Mouse (Mus musculus): Measurements from ENCODE around the gene Sipa1l3. TPM values are rescaled to one million over a fixed set of nuclear protein-coding genes. Genes with fewer than 3 reads are reported as not detected.

Gene Sipa1l3
- polyA plus RNA-seq, 1 experiment = 19.0 TPM

GRCm38 (mm10) chr7:29518054-29518420, 404 bp downstream of the Sipa1l3 start:
- peak overlapping the region; percentile 98 for H3K4me2 ChIP-seq (ENCODE audit: low read depth)
- H3K4me3 ChIP-seq = peak overlapping the region; percentile 80
- peak overlapping the region; percentile 42 for H3ac ChIP-seq (ENCODE audit: control insufficient read depth, insufficient read length)
- no peaks in the 10 kb centered on the region for H3K36me3 ChIP-seq (ENCODE audit: control insufficient read depth, insufficient read depth)
- peaks cover 49% of the 10 kb centered on the region for H3K79me2 ChIP-seq (ENCODE audit: control insufficient read depth, insufficient read depth)
- no peaks in the 10 kb centered on the region for H3K27me3 ChIP-seq (ENCODE audit: control insufficient read depth, insufficient read depth, insufficient read length)
- TF ChIP-seq MYOG (IDR thresholded peaks at IDR 0.05; ENCODE audit: control insufficient read depth in 1 of 3, insufficient read depth in 1 of 3, insufficient read length in 2 of 3, low read depth in 2 of 3) = no peak
- TF ChIP-seq POLR2A (IDR thresholded peaks at IDR 0.05; ENCODE audit: insufficient read length, low read depth) = no peak
- TF ChIP-seq SRF (IDR thresholded peaks at IDR 0.05; ENCODE audit: control insufficient read depth, insufficient read length, low read depth) = no peak
- TF ChIP-seq USF1 (IDR thresholded peaks at IDR 0.05; ENCODE audit: low read depth) = no peak
- TF ChIP-seq MAX (IDR thresholded peaks at IDR 0.05; ENCODE audit: low read depth) = no peak
- TF ChIP-seq TCF3 (IDR thresholded peaks at IDR 0.05; ENCODE audit: insufficient read length, low read depth) = no peak
- no peak for TF ChIP-seq E2F4 (IDR thresholded peaks at IDR 0.05; ENCODE audit: insufficient read depth)
- no peak for TF ChIP-seq POLR2AphosphoS2 (IDR thresholded peaks at IDR 0.05; ENCODE audit: insufficient read length, low read depth)
- TF ChIP-seq REST (IDR thresholded peaks at IDR 0.05; ENCODE audit: insufficient read depth, insufficient read length) = no peak
- TF ChIP-seq TCF12 (IDR thresholded peaks at IDR 0.05; ENCODE audit: insufficient read depth, poor library complexity, severe bottlenecking) = no peak
- no peak for TF ChIP-seq MYOD1 (IDR thresholded peaks at IDR 0.05; ENCODE audit: control insufficient read depth in 1 of 3, insufficient read length in 2 of 3, low read depth in 2 of 3)
- no peak for TF ChIP-seq CEBPB (IDR thresholded peaks at IDR 0.05; ENCODE audit: insufficient read depth, poor library complexity, severe bottlenecking)

- no peak for TF ChIP-seq REST (IDR thresholded peaks at IDR 0.05; ENCODE audit: insufficient read depth, insufficient read length)
- no peak for TF ChIP-seq SRF (IDR thresholded peaks at IDR 0.05; ENCODE audit: control insufficient read depth, insufficient read length, low read depth)
- no peak for TF ChIP-seq TCF12 (IDR thresholded peaks at IDR 0.05; ENCODE audit: insufficient read depth, poor library complexity, severe bottlenecking)
- TF ChIP-seq USF1 (IDR thresholded peaks at IDR 0.05; ENCODE audit: low read depth) = no peak
- no peak for TF ChIP-seq MYOD1 (IDR thresholded peaks at IDR 0.05; ENCODE audit: control insufficient read depth in 1 of 3, insufficient read length in 2 of 3, low read depth in 2 of 3)
- no peak for TF ChIP-seq POLR2A (IDR thresholded peaks at IDR 0.05; ENCODE audit: insufficient read length, low read depth)
- TF ChIP-seq TCF3 (IDR thresholded peaks at IDR 0.05; ENCODE audit: insufficient read length, low read depth) = no peak
- TF ChIP-seq E2F4 (IDR thresholded peaks at IDR 0.05; ENCODE audit: insufficient read depth) = no peak
- no peak for TF ChIP-seq CEBPB (IDR thresholded peaks at IDR 0.05; ENCODE audit: insufficient read depth, poor library complexity, severe bottlenecking)
- TF ChIP-seq MYOG (IDR thresholded peaks at IDR 0.05; ENCODE audit: control insufficient read depth in 1 of 3, insufficient read depth in 1 of 3, insufficient read length in 2 of 3, low read depth in 2 of 3) = no peak
- TF ChIP-seq MAX (IDR thresholded peaks at IDR 0.05; ENCODE audit: low read depth) = no peak
- TF ChIP-seq POLR2AphosphoS2 (IDR thresholded peaks at IDR 0.05; ENCODE audit: insufficient read length, low read depth) = no peak
- no peak overlapping the region for H3ac ChIP-seq (ENCODE audit: control insufficient read depth, insufficient read length)
- peak overlapping the region; percentile 80 for H3K4me3 ChIP-seq
- H3K36me3 ChIP-seq (ENCODE audit: control insufficient read depth, insufficient read depth) = no peaks in the 10 kb centered on the region
- H3K27me3 ChIP-seq (ENCODE audit: control insufficient read depth, insufficient read depth, insufficient read length) = no peaks in the 10 kb centered on the region
- H3K79me2 ChIP-seq (ENCODE audit: control insufficient read depth, insufficient read depth) = peaks cover 57% of the 10 kb centered on the region
- peak overlapping the region; percentile 98 for H3K4me2 ChIP-seq (ENCODE audit: low read depth)
These were observed 1.3 kb downstream of the Sipa1l3 start for GRCm38 (mm10) chr7:29517178-29517577.

GRCm38 (mm10) chr7:29515652-29516051, 2.8 kb downstream of the Sipa1l3 start:
- Histone ChIP-seq H3K79me2 (ENCODE audit: control insufficient read depth, insufficient read depth) (peaks cover 68% of the 10 kb centered on the region), H3ac (ENCODE audit: control insufficient read depth, insufficient read length) (no peak overlapping the region), H3K4me2 (ENCODE audit: low read depth) (no peak overlapping the region), H3K27me3 (ENCODE audit: control insufficient read depth, insufficient read depth, insufficient read length) (no peaks in the 10 kb centered on the region), H3K4me3 (no peak overlapping the region), H3K36me3 (ENCODE audit: control insufficient read depth, insufficient read depth) (no peaks in the 10 kb centered on the region)
- TF ChIP-seq POLR2A (IDR thresholded peaks at IDR 0.05; ENCODE audit: insufficient read length, low read depth) = no peak
- TF ChIP-seq TCF3 (IDR thresholded peaks at IDR 0.05; ENCODE audit: insufficient read length, low read depth) = no peak
- TF ChIP-seq MYOD1 (IDR thresholded peaks at IDR 0.05; ENCODE audit: control insufficient read depth in 1 of 3, insufficient read length in 2 of 3, low read depth in 2 of 3) = peak in 2 of 3 experiments; percentile 61 to 69
- no peak for TF ChIP-seq TCF12 (IDR thresholded peaks at IDR 0.05; ENCODE audit: insufficient read depth, poor library complexity, severe bottlenecking)
- TF ChIP-seq E2F4 (IDR thresholded peaks at IDR 0.05; ENCODE audit: insufficient read depth) = no peak
- TF ChIP-seq CEBPB (IDR thresholded peaks at IDR 0.05; ENCODE audit: insufficient read depth, poor library complexity, severe bottlenecking) = no peak

- TF ChIP-seq POLR2AphosphoS2 (IDR thresholded peaks at IDR 0.05; ENCODE audit: insufficient read length, low read depth) (no peak), E2F4 (IDR thresholded peaks at IDR 0.05; ENCODE audit: insufficient read depth) (no peak), TCF12 (IDR thresholded peaks at IDR 0.05; ENCODE audit: insufficient read depth, poor library complexity, severe bottlenecking) (no peak)
- no peaks in the 10 kb centered on the region for H3K27me3 ChIP-seq (ENCODE audit: control insufficient read depth, insufficient read depth, insufficient read length)
- no peak overlapping the region for H3K4me3 ChIP-seq
- H3K4me2 ChIP-seq (ENCODE audit: low read depth) = peak overlapping the region; percentile 62
- H3ac ChIP-seq (ENCODE audit: control insufficient read depth, insufficient read length) = no peak overlapping the region
- peaks cover 93% of the 10 kb centered on the region for H3K79me2 ChIP-seq (ENCODE audit: control insufficient read depth, insufficient read depth)
- H3K36me3 ChIP-seq (ENCODE audit: control insufficient read depth, insufficient read depth) = no peaks in the 10 kb centered on the region
These were observed 5.7 kb downstream of the Sipa1l3 start for GRCm38 (mm10) chr7:29512729-29513128.

GRCm38 (mm10) chr7:29511598-29512275, 6.7 kb downstream of the Sipa1l3 start:
- Histone ChIP-seq H3K4me3 (no peak overlapping the region), H3ac (ENCODE audit: control insufficient read depth, insufficient read length) (no peak overlapping the region), H3K4me2 (ENCODE audit: low read depth) (peak overlapping the region; percentile 62), H3K27me3 (ENCODE audit: control insufficient read depth, insufficient read depth, insufficient read length) (no peaks in the 10 kb centered on the region), H3K79me2 (ENCODE audit: control insufficient read depth, insufficient read depth) (peaks cover 93% of the 10 kb centered on the region), H3K36me3 (ENCODE audit: control insufficient read depth, insufficient read depth) (no peaks in the 10 kb centered on the region)
- TF ChIP-seq POLR2AphosphoS2 (IDR thresholded peaks at IDR 0.05; ENCODE audit: insufficient read length, low read depth) = no peak
- no peak for TF ChIP-seq CEBPB (IDR thresholded peaks at IDR 0.05; ENCODE audit: insufficient read depth, poor library complexity, severe bottlenecking)
- TF ChIP-seq REST (IDR thresholded peaks at IDR 0.05; ENCODE audit: insufficient read depth, insufficient read length) = no peak
- TF ChIP-seq TCF12 (IDR thresholded peaks at IDR 0.05; ENCODE audit: insufficient read depth, poor library complexity, severe bottlenecking) = no peak
- TF ChIP-seq MYOD1 (IDR thresholded peaks at IDR 0.05; ENCODE audit: control insufficient read depth in 1 of 3, insufficient read length in 2 of 3, low read depth in 2 of 3) = peak in 1 of 3 experiments; percentile 2
- TF ChIP-seq MYOG (IDR thresholded peaks at IDR 0.05; ENCODE audit: control insufficient read depth in 1 of 3, insufficient read depth in 1 of 3, insufficient read length in 2 of 3, low read depth in 2 of 3) = peak in 1 of 3 experiments; percentile 39
- peak; percentile 45 for TF ChIP-seq USF1 (IDR thresholded peaks at IDR 0.05; ENCODE audit: low read depth)
- TF ChIP-seq MAX (IDR thresholded peaks at IDR 0.05; ENCODE audit: low read depth) = no peak
- TF ChIP-seq POLR2A (IDR thresholded peaks at IDR 0.05; ENCODE audit: insufficient read length, low read depth) = no peak
- TF ChIP-seq SRF (IDR thresholded peaks at IDR 0.05; ENCODE audit: control insufficient read depth, insufficient read length, low read depth) = no peak
- TF ChIP-seq E2F4 (IDR thresholded peaks at IDR 0.05; ENCODE audit: insufficient read depth) = no peak
- no peak for TF ChIP-seq TCF3 (IDR thresholded peaks at IDR 0.05; ENCODE audit: insufficient read length, low read depth)
